Mouse (Mus musculus) embryonic facial prominence, embryonic 14.5 days (tissue): ENCODE measurements at regions not wholly inside any gene's neighbourhood (a gene's known extent, or its start where the extent isn't known, plus 50 kb on each side); places are given as distances from the start of the nearest gene placed in this dataset.

Experiments
- ATAC-seq: fragments of 200-750 bp; cut with Nextera tagmentation; 2 replicates; pipeline ENCODE4 v1.8.0; 2017; ENCODE audit warnings: low read depth, moderate number of reproducible peaks, moderate TSS enrichment
- DNase-seq: peaks from one replicate; pipeline ENCODE4 v3.0.0-alpha.2; 2015; ENCODE audit warnings: low spot score
- H3K27ac ChIP-seq: fragments of 300-500 bp; sonication (generic); replicated peaks from 2 replicates; pipeline ENCODE4 v1.5.1; 2014; ENCODE audit warnings: low read depth, mild to moderate bottlenecking, low read length, moderate library complexity
- H3K27me3 ChIP-seq: fragments of 300-500 bp; sonication (generic); replicated peaks from 2 replicates; pipeline ENCODE4 v1.6.1; 2014; ENCODE audit warnings: low read length; ENCODE audit not compliant: control insufficient read depth, insufficient read depth
- H3K36me3 ChIP-seq: fragments of 300-500 bp; sonication (generic); 2 replicates; pipeline ENCODE4 v1.6.1; 2014; ENCODE audit warnings: low read length, mixed read lengths; ENCODE audit not compliant: control insufficient read depth, insufficient read depth
- H3K4me1 ChIP-seq: fragments of 300-500 bp; sonication (generic); 2 replicates; pipeline ENCODE4 v1.6.1; 2014; ENCODE audit warnings: antibody characterized with exemption, low read length; ENCODE audit not compliant: control insufficient read depth, insufficient read depth
- H3K4me2 ChIP-seq: fragments of 300-500 bp; sonication (generic); 2 replicates; pipeline ENCODE4 v1.6.1; 2014; ENCODE audit warnings: low read depth, mild to moderate bottlenecking, low read length, moderate library complexity, mixed read lengths
- H3K4me3 ChIP-seq: fragments of 300-500 bp; sonication (generic); 2 replicates; pipeline ENCODE4 v1.5.1; 2014; ENCODE audit warnings: low read depth, mild to moderate bottlenecking, low read length
- H3K9ac ChIP-seq: fragments of 300-500 bp; sonication (generic); 2 replicates; pipeline ENCODE4 v1.6.1; 2014; ENCODE audit warnings: low read depth, mild to moderate bottlenecking, low read length, moderate library complexity, mixed read lengths
- H3K9me3 ChIP-seq: fragments of 300-500 bp; sonication (generic); 2 replicates; pipeline ENCODE4 v1.6.1; 2016; ENCODE audit warnings: low read length; ENCODE audit not compliant: control insufficient read depth
- WGBS: fragments of 180-500 bp; shearing (Covaris S2); extraction: QIAGEN DNeasy Blood & Tissue Kit; methylation state at CpG from one replicate; pipeline ENCODE4 v1.1.7; 2014; 5-methylcytosine and 5-hydroxymethylcytosine counted together

DNA sequence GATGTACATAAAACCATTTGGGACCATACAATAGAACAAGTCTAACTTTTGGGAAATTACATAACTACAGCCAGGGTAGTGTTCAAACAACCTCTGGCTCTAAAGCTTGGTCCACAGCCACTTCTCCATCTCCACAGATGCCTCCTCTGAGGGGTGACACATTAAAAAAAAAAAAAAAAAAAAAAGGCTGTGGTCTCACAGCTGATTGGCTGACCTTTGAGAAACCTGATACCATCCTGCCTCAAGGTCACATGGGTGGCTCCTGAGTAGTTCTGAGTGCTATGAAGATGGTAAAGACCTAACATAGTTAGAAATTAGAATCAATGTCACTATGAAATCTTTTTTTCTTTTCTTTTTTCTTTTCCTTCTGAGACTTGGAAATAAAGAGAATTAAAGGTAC, 102.4 kb downstream of the Tmem182 start:
- Histone ChIP-seq H3K27ac (no peak overlapping the region), H3K4me3 (no peak overlapping the region), H3K36me3 (no peaks in the 10 kb centered on the region), H3K27me3 (no peaks in the 10 kb centered on the region), H3K9me3 (no peaks in the 10 kb centered on the region), H3K4me2 (no peak overlapping the region), H3K4me1 (no peaks in the 10 kb centered on the region), H3K9ac (no peak overlapping the region)
- DNase-seq (no peak), ATAC-seq (no peak)

DNA sequence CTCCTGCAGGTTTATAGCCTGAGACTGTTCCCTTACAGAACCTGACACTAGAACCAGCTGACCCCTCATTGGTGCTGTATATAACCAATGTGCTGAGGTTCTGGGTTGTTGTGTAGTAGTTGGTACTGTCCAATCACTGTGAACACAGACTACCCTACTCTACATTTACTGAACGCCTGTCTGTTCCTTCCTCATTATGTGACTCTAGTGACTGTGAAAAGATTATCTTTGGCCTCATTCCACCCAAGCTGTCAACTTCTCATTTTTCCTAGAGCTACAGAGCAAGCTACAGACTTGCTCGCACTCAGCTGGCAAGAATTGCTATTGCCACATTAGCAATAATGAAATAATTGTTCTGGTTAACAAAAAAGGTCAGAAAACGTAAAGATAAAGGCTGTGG, 108.2 kb downstream of the Tmem182 start:
- Histone ChIP-seq H3K9ac (no peak overlapping the region), H3K4me3 (no peak overlapping the region), H3K9me3 (no peaks in the 10 kb centered on the region), H3K27me3 (no peaks in the 10 kb centered on the region), H3K4me2 (no peak overlapping the region), H3K27ac (no peak overlapping the region), H3K36me3 (no peaks in the 10 kb centered on the region), H3K4me1 (no peaks in the 10 kb centered on the region)
- ATAC-seq = no peak
- DNase-seq = no peak
- 60% methylated on average over 3 of the region's 3 CpGs for WGBS

DNA sequence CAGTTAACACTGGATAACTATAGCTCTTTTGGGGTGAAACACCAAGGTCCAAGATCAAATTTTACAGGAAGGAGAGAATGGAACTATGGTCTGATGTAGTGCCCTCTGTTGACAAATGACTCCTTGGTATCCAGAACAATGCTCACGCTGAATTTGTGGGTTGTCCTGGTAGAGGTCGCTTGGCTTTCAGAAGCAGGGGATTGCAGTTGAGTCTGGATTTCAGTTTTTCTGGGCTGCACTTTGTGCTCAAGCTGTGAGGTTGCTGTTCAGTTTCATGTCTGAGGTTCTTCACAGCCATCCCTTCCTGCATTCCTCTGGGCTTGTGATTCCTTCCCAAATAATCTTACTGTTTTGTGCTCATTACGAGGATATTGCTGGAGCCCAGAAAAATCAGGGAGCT, 118.9 kb downstream of the Tmem182 start:
- ATAC-seq (no peak), DNase-seq (no peak)
- H3K9ac ChIP-seq = no peak overlapping the region
- H3K27me3 ChIP-seq = no peaks in the 10 kb centered on the region
- 0 out of 2 replicates have a peak, but pooled peaks cover 3% of the 10 kb centered on the region for H3K4me1 ChIP-seq
- no peak overlapping the region for H3K4me3 ChIP-seq
- no peaks in the 10 kb centered on the region for H3K36me3 ChIP-seq
- H3K9me3 ChIP-seq = no peaks in the 10 kb centered on the region
- H3K4me2 ChIP-seq = no peak overlapping the region
- H3K27ac ChIP-seq = no peak overlapping the region
- 67% methylated on average over 3 of the region's 3 CpGs for WGBS

DNA sequence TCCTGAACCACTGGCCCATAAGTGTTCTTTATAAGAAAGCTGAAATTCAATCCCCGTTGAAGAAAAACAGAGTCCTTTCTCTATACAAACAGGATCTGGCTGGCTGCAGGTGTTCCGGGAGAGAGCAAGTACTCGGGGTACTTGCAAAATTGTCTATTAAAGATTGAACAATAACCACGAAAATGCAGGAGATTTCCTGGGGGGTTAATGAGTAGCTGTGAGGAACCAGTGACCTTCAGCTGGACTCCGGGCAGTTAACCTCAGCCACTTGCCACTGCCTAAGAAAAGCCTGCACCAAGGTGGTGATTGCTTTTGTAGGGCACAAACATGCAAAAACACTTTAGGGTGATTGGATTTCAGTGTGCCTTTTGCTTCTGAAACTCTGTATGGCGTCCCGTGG, 119.4 kb downstream of the Tmem182 start:
- H3K27ac ChIP-seq = no peak overlapping the region
- no peak overlapping the region for H3K4me2 ChIP-seq
- 39% methylated on average over 7 of the region's 7 CpGs for WGBS
- ATAC-seq = no peak
- H3K27me3 ChIP-seq = no peaks in the 10 kb centered on the region
- H3K9me3 ChIP-seq = no peaks in the 10 kb centered on the region
- no peak overlapping the region for H3K4me3 ChIP-seq
- no peak overlapping the region for H3K9ac ChIP-seq
- H3K36me3 ChIP-seq = no peaks in the 10 kb centered on the region
- 0 out of 2 replicates have a peak, but pooled peaks cover 3% of the 10 kb centered on the region for H3K4me1 ChIP-seq
- DNase-seq = peak; percentile 31

DNA sequence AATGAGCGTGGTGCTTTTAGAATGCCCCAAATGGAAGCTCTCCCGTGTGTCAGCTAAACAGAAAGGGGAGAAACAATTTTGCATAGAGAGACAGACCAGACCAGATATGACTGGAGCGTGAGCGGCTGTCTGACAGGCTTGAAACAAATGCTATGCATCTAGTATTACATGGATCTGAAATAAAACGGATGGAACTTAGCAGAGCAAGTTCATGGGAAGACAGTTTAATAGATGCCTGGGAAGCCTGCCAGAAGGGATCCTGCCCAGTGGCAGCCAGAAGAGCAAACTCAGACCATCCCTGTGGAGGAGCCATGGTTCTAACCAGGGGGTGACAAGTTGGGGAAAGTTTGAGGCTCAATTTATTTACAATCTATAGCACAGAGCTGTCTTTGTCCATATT, 126.0 kb downstream of the Tmem182 start:
- 49% methylated on average over 5 of the region's 5 CpGs for whole genome bisulfite sequencing
- DNase-seq = peak; percentile 71
- H3K36me3 ChIP-seq = no peaks in the 10 kb centered on the region
- ATAC-seq = peak; percentile 72; the same call in 1 of the 2 replicates
- H3K27ac ChIP-seq = no peak overlapping the region
- H3K4me1 ChIP-seq = no peaks in the 10 kb centered on the region
- no peak overlapping the region for H3K4me2 ChIP-seq
- no peaks in the 10 kb centered on the region for H3K9me3 ChIP-seq
- H3K4me3 ChIP-seq = no peak overlapping the region
- no peaks in the 10 kb centered on the region for H3K27me3 ChIP-seq
- H3K9ac ChIP-seq = no peak overlapping the region

DNA sequence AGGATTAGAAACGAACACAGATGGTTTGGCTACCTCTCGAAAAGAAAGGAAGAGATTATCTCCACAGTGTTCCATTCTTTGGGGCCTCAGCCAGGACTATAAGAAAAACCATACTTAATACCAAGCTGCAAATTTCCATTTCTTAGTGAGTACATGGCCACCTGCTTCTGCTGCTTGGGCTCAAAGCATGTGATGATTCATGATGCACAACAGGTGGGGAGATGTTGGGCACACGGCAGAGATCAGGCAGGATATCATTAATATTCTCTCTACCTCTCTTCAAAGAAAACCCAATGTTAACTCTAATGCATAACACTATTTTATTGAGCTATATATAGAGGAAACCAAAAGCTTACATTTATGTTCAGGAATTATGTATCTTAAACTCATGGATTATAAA, 131.3 kb downstream of the Tmem182 start:
- H3K9me3 ChIP-seq = no peaks in the 10 kb centered on the region
- ATAC-seq = no peak
- no peaks in the 10 kb centered on the region for H3K36me3 ChIP-seq
- no peaks in the 10 kb centered on the region for H3K4me1 ChIP-seq
- no peak for DNase-seq
- no peak overlapping the region for H3K4me2 ChIP-seq
- 73% methylated on average over 3 of the region's 3 CpGs for WGBS
- no peak overlapping the region for H3K9ac ChIP-seq
- no peaks in the 10 kb centered on the region for H3K27me3 ChIP-seq
- H3K4me3 ChIP-seq = no peak overlapping the region
- no peak overlapping the region for H3K27ac ChIP-seq

DNA sequence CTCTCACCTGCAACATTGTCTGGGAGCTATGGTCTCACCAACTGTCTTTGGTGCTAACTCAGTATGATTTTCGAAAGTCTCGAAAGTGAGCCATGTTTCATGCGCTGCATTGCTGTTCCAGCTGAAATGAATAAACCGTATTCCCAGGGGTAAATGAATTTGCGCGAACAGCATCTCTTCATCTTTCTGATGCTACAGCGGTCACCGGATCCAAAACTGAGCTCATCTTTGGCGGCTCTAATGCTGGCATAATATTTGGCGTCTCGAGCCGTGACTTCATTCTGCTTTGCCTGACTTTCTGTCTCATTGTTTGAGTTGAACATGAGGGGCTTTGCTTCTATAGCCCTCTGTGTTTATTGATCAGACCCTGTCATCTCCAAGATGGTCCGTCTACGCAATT, 137.3 kb downstream of the Tmem182 start:
- H3K4me2 ChIP-seq = no peak overlapping the region
- no peaks in the 10 kb centered on the region for H3K36me3 ChIP-seq
- H3K4me3 ChIP-seq = no peak overlapping the region
- WGBS = 87% methylated on average over 14 of the region's 14 CpGs
- no peak overlapping the region for H3K9ac ChIP-seq
- ATAC-seq = no peak
- no peak for DNase-seq
- no peaks in the 10 kb centered on the region for H3K9me3 ChIP-seq
- H3K27ac ChIP-seq = no peak overlapping the region
- no peaks in the 10 kb centered on the region for H3K4me1 ChIP-seq
- no peaks in the 10 kb centered on the region for H3K27me3 ChIP-seq

DNA sequence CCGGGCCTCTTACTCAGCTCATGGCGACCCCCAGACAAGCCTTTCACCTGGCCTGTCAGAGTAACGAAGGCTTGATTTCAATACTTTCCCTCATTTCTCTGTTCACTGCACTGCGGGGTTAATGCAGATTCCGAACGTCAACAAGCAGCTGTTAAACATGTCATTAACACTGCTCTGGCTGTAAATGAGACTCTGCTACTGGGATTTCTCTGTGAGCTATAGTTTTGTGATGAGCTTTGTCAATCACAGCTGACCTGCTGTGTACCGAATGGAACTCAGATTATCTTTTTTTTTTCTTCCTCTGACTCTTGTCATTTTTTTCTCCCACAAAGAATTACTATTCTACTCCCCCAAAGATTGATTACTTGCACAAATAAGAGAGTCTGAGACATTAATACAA, 137.8 kb downstream of the Tmem182 start:
- Histone ChIP-seq H3K4me3 (no peak overlapping the region), H3K9ac (no peak overlapping the region), H3K27me3 (no peaks in the 10 kb centered on the region), H3K9me3 (no peaks in the 10 kb centered on the region), H3K27ac (no peak overlapping the region), H3K4me1 (no peaks in the 10 kb centered on the region), H3K36me3 (no peaks in the 10 kb centered on the region), H3K4me2 (no peak overlapping the region)
- DNase-seq = no peak
- 61% methylated on average over 7 of the region's 7 CpGs for WGBS
- ATAC-seq = no peak

DNA sequence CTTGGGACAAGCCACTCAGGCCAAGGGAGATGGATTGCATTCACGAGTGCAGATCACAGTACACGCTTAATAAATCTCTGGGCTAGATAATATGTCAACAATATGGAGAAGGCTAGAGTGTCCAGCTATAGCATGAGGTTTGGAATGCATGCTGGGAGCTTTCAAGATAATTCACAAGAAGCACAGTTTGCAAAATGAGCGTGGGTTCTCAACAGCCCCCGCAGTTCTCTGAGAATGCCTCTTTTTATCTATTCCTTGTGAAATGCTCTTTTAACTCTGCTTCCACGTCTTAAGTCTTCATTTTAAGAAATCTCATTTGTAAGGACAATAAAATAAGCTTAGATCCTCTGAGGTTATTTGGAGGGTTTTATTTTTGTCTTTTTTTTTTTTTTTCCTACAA, 145.2 kb downstream of the Tmem182 start:
- DNase-seq = no peak
- H3K27ac ChIP-seq = no peak overlapping the region
- no peaks in the 10 kb centered on the region for H3K4me1 ChIP-seq
- WGBS = 81% methylated on average over 5 of the region's 5 CpGs
- no peak overlapping the region for H3K4me2 ChIP-seq
- no peaks in the 10 kb centered on the region for H3K36me3 ChIP-seq
- no peak for ATAC-seq
- H3K9ac ChIP-seq = no peak overlapping the region
- H3K4me3 ChIP-seq = no peak overlapping the region
- H3K9me3 ChIP-seq = no peaks in the 10 kb centered on the region
- no peaks in the 10 kb centered on the region for H3K27me3 ChIP-seq
